Comparison of ENCODE assay signal across 8 mouse cellular contexts in the genomic region with DNA sequence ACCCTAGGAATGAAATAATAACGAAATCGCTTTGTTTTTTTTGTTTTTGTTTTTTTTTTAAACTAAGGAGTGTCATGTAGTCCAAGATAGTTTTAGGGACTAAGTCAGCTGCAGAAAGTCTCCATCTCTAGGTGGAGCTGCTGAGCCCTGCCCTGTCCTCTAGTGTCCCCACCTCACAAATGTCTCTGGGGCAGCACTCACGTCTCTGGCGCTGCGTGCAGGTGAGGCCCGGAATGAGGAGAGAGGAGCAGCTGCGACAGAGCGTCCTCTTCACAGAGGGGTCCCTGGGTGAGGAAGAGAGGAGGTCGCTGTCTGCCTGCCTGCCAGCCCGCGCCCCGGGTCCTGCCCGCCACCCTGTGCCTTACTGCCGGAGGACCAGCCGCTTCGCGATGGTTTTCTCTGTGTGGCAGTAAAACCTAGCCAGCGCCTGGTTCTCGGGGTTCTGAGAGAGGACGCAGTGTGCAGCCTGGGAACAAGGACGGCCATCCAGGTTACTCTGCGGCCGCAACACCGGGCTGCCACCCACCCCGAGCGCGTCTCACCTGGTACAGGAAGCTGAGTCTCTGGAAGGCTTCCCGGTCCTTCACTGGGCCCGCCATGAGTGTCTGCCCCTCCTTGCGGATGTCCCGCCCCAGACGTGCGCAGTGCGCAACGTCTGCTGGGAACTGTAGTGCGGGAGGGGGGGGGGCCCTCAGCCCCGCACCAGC. TPM values are rescaled to one million over a fixed set of nuclear protein-coding genes. Genes with fewer than 3 reads are reported as not detected.
DNase-seq lines count a peak whose midpoint lies in the region; ATAC-seq and TF ChIP-seq lines count a peak whose summit lies in the region.

No protein-coding gene starts in this region.

- DNase-seq in MEL (ENCODE audit: low read depth, low spot score) = peak; percentile 85
- peak; percentile 90 for DNase-seq in cerebellum, adult 9-10 months
- DNase-seq in layer of hippocampus, adult 9-10 months (ENCODE audit: low spot score) = peak; percentile 63
- DNase-seq in ovary, adult 18-20 months (ENCODE audit: low spot score) = peak; percentile 67
- DNase-seq in thymus, adult 2 months = peak; percentile 81

- peak overlapping the region; percentile 64 for H3K4me2 ChIP-seq in lung, embryonic 15.5 days

- H3K27me3 ChIP-seq in MEL (ENCODE audit: control insufficient read depth in 1 of 2, insufficient read depth in 2 of 2, low read length in 2 of 2) = no peaks in the 10 kb centered on the region
- no peaks in the 10 kb centered on the region for H3K27me3 ChIP-seq in lung, embryonic 15.5 days
- no peaks in the 10 kb centered on the region for H3K27me3 ChIP-seq in thymus, adult 2 months (ENCODE audit: control insufficient read depth, insufficient read depth, low read length)

- peaks cover 11 to 23% of the 10 kb centered on the region in 2 experiments for H3K4me1 ChIP-seq in MEL (ENCODE audit: control insufficient read depth in 1 of 2, insufficient read depth in 2 of 2, low read length in 2 of 2)
- peaks cover 15% of the 10 kb centered on the region for H3K4me1 ChIP-seq in lung, embryonic 15.5 days
- peaks cover 12% of the 10 kb centered on the region for H3K4me1 ChIP-seq in thymus, adult 2 months (replicated peaks; ENCODE audit: control insufficient read depth, insufficient read depth, low read length)

- peak overlapping the region; percentile 95 for H3K9ac ChIP-seq in MEL (ENCODE audit: control insufficient read depth, low read depth, low read length, poor library complexity, severe bottlenecking)
- H3K9ac ChIP-seq in lung, embryonic 15.5 days = peak overlapping the region; percentile 72

- under 1% methylated on average over 37 of the region's 37 CpGs for WGBS in lung, embryonic 15.5 days
- under 1% methylated on average over 37 of the region's 37 CpGs for WGBS in thymus, adult 2 months

- peak; percentile 78 to 83 for TF ChIP-seq POLR2A in MEL (IDR thresholded peaks at IDR 0.05; ENCODE audit: control insufficient read depth in 1 of 2, insufficient read depth in 1 of 2, low read depth in 1 of 2, low read length in 2 of 2, poor library complexity in 1 of 2)
- peak; percentile 87 for TF ChIP-seq POLR2A in thymus, adult 2 months (IDR thresholded peaks at IDR 0.05; ENCODE audit: control insufficient read depth, extremely low read depth, insufficient read depth, low read length, poor library complexity)

- TF ChIP-seq EP300 in MEL (IDR thresholded peaks at IDR 0.05; ENCODE audit: low read depth in 1 of 2, low read length in 2 of 2) = no peak

- peak; percentile 11 for TF ChIP-seq RAD21 in MEL (IDR thresholded peaks at IDR 0.05; ENCODE audit: low read depth, low read length)

- H3K27ac ChIP-seq in MEL (ENCODE audit: control insufficient read depth, low read depth, low read length) = peak overlapping the region; percentile 51
- H3K27ac ChIP-seq in lung, embryonic 15.5 days = peak overlapping the region; percentile 89
- H3K27ac ChIP-seq in thymus, adult 2 months (ENCODE audit: control insufficient read depth, insufficient read depth, low read length) = peak overlapping the region; percentile 62

- H3K36me3 ChIP-seq in MEL (ENCODE audit: control insufficient read depth in 1 of 2, insufficient read depth in 2 of 2, low read length in 2 of 2) = peaks cover 0 to 22% of the 10 kb centered on the region in 2 experiments; a peak in 2 of 4 replicates
- H3K36me3 ChIP-seq in lung, embryonic 15.5 days = peaks cover 29% of the 10 kb centered on the region
- H3K36me3 ChIP-seq in thymus, adult 2 months (ENCODE audit: control insufficient read depth, insufficient read depth, low read length) = peaks cover 23% of the 10 kb centered on the region

- peak; percentile 98 for ATAC-seq in frontal cortex, adult (ENCODE audit: low TSS enrichment)
- ATAC-seq in hematopoietic stem cell, adult 5-6 weeks (replicated peaks in 1 of 2; ENCODE audit: insufficient read depth in 1 of 2, low FRiP score in 2 of 2, low TSS enrichment in 1 of 2, low read depth in 1 of 2, poor library complexity in 2 of 2, severe bottlenecking in 2 of 2) = peak; percentile 63 to 78
- ATAC-seq in lung, embryonic 15.5 days (ENCODE audit: borderline replicate concordance, extremely low read depth, low FRiP score, low TSS enrichment) = peak; percentile 94

- H3K79me2 ChIP-seq in MEL (ENCODE audit: control insufficient read depth, insufficient read depth, low read length, poor library complexity) = peaks cover 5% of the 10 kb centered on the region

- peak; percentile 57 to 67 (median 64) for TF ChIP-seq CTCF in MEL (IDR thresholded peaks at IDR 0.05 in 2 of 3, conservative IDR thresholded peaks at IDR 0.05 in 1 of 3; ENCODE audit: control insufficient read depth in 1 of 3, insufficient read depth in 1 of 3, low read depth in 2 of 3, low read length in 3 of 3, poor library complexity in 1 of 3, severe bottlenecking in 1 of 3)
- peak; percentile 31; the same call in 1 of the 2 replicates for TF ChIP-seq CTCF in thymus, adult 2 months (IDR thresholded peaks at IDR 0.05; ENCODE audit: borderline replicate concordance, control insufficient read depth, extremely low read depth, insufficient read depth, low read length, poor library complexity)

- no peaks in the 10 kb centered on the region for H3K9me3 ChIP-seq in MEL (replicated peaks; ENCODE audit: insufficient read depth, low read length)
- no peaks in the 10 kb centered on the region for H3K9me3 ChIP-seq in lung, embryonic 15.5 days

- H3K4me3 ChIP-seq in MEL (ENCODE audit: control insufficient read depth in 1 of 2, insufficient read depth in 1 of 2, low read depth in 2 of 2, low read length in 2 of 2) = peak overlapping the region; percentile 85 to 88
- H3K4me3 ChIP-seq in lung, embryonic 15.5 days = peak overlapping the region; percentile 75
- peak overlapping the region; percentile 95 for H3K4me3 ChIP-seq in thymus, adult 2 months (ENCODE audit: control insufficient read depth, insufficient read depth, low read length)

TF ChIP-seq in MEL, 35 proteins besides CTCF, POLR2A, EP300 and RAD21:
- TF ChIP-seq MXI1 (IDR thresholded peaks at IDR 0.05; ENCODE audit: low read depth, low read length) = peak; percentile 32; the same call in 1 of the 2 replicates
- peak; percentile 71 for TF ChIP-seq ELF1 (IDR thresholded peaks at IDR 0.05; ENCODE audit: low read depth, low read length)
- TF ChIP-seq POLR2AphosphoS2 (IDR thresholded peaks at IDR 0.05; ENCODE audit: low read length) = peak; percentile 95
- TF ChIP-seq CHD2 (IDR thresholded peaks at IDR 0.05; ENCODE audit: low read length) = no peak
- TF ChIP-seq SIN3A (IDR thresholded peaks at IDR 0.05; ENCODE audit: low read length) = peak; percentile 42
- 0 out of 2 replicates have a peak, but pooled peaks have one; percentile 17 for TF ChIP-seq USF1 (IDR thresholded peaks at IDR 0.05; ENCODE audit: low read depth, low read length)
- TF ChIP-seq TCF12 (IDR thresholded peaks at IDR 0.05; ENCODE audit: low read depth, low read length) = peak; percentile 69
- TF ChIP-seq POLR2AphosphoS5 (IDR thresholded peaks at IDR 0.05; ENCODE audit: borderline replicate concordance, low read depth, low read length) = no peak
- TF ChIP-seq MAX (IDR thresholded peaks at IDR 0.05; ENCODE audit: low read length) = no peak
- TF ChIP-seq GABPA (IDR thresholded peaks at IDR 0.05; ENCODE audit: low read depth, low read length) = no peak
- peak; percentile 72 for TF ChIP-seq NELFE (IDR thresholded peaks at IDR 0.05; ENCODE audit: low read depth, low read length)
- peak; percentile 61 for TF ChIP-seq TBP (IDR thresholded peaks at IDR 0.05; ENCODE audit: low read depth, low read length)
- peak; percentile 31 for TF ChIP-seq SMC3 (IDR thresholded peaks at IDR 0.05; ENCODE audit: low read depth, low read length)
- 0 out of 2 replicates have a peak, but pooled peaks have one; percentile 40 for TF ChIP-seq MYC (IDR thresholded peaks at IDR 0.05; ENCODE audit: low read depth, low read length)
- peak; percentile 93 for TF ChIP-seq HCFC1 (IDR thresholded peaks at IDR 0.05; ENCODE audit: low read depth, low read length)
- TF ChIP-seq MYB (IDR thresholded peaks at IDR 0.05; ENCODE audit: low read depth, low read length) = no peak
- 0 out of 2 replicates have a peak, but pooled peaks have one; percentile 83 for TF ChIP-seq CHD1 (IDR thresholded peaks at IDR 0.05; ENCODE audit: low read depth, low read length)
- TF ChIP-seq E2F4 (IDR thresholded peaks at IDR 0.05; ENCODE audit: borderline replicate concordance, low read depth, low read length) = no peak
- TF ChIP-seq ZMIZ1 (IDR thresholded peaks at IDR 0.05; ENCODE audit: low read depth, low read length) = peak; percentile 62; the same call in 1 of the 2 replicates
- peak; percentile 87; the same call in 1 of the 2 replicates for TF ChIP-seq MAZ (IDR thresholded peaks at IDR 0.05; ENCODE audit: low read depth, low read length)
- TF ChIP-seq NRF1 (IDR thresholded peaks at IDR 0.05; ENCODE audit: insufficient read depth, low read depth, low read length, poor library complexity, severe bottlenecking) = peak; percentile 64
- TF ChIP-seq ZNF384 (IDR thresholded peaks at IDR 0.05; ENCODE audit: low read depth, low read length) = peak; percentile 82
- no peak; the same call in 1 of the 2 replicates for TF ChIP-seq ETS1 (IDR thresholded peaks at IDR 0.05; ENCODE audit: low read depth, low read length)

RNA-seq across cellular contexts. Expression of gene Rpp21, which starts 0.5 kb away (rescaled TPM):
- total RNA-seq in MEL (2012; rRNA removed) = 57.8 and 63.8 TPM in 2 replicates
- 100 to 1,000 TPM in 1 of 2 experiments, not detected in 1; 116 TPM for polyA plus RNA-seq in MEL (2012; ENCODE audit: insufficient read depth in 1 of 2, insufficient read length in 2 of 2, low read depth in 1 of 2, low replicate concordance in 2 of 2, missing spikeins in 1 of 2)
- 32.9 and 39.8 TPM in 2 replicates for total RNA-seq in hematopoietic stem cell, adult 5-6 weeks (2017)
- 177 and 178 TPM in 2 replicates for polyA plus RNA-seq in lung, embryonic 15.5 days (2015; fragmentation: Nextera tagmentation; extraction: Ambion mirVana)
- 124 and 160 TPM in 2 replicates for polyA plus RNA-seq in thymus, adult 2 months (2012; rRNA removed)

RNA-seq across cellular contexts. Expression of gene Trim39, which starts 14.7 kb away (rescaled TPM):
- total RNA-seq in MEL (2012; rRNA removed) = 9.4 and 13.5 TPM in 2 replicates
- 10 to 100 TPM in 1 of 2 experiments, not detected in 1; 16.0 TPM for polyA plus RNA-seq in MEL (2012; ENCODE audit: insufficient read depth in 1 of 2, insufficient read length in 2 of 2, low read depth in 1 of 2, low replicate concordance in 2 of 2, missing spikeins in 1 of 2)
- total RNA-seq in hematopoietic stem cell, adult 5-6 weeks (2017) = 27.0 and 28.5 TPM in 2 replicates
- polyA plus RNA-seq in lung, embryonic 15.5 days (2015; fragmentation: Nextera tagmentation; extraction: Ambion mirVana) = 15.1 and 15.8 TPM in 2 replicates
- polyA plus RNA-seq in thymus, adult 2 months (2012; rRNA removed) = 51.1 and 56.1 TPM in 2 replicates

RNA-seq across cellular contexts. Expression of gene H2-M10.2, which starts 28.9 kb away (rescaled TPM):
- total RNA-seq in MEL (2012; rRNA removed) = not detected in 2 replicates
- polyA plus RNA-seq in MEL (2012; ENCODE audit: insufficient read depth in 1 of 2, insufficient read length in 2 of 2, low read depth in 1 of 2, low replicate concordance in 2 of 2, missing spikeins in 1 of 2) = not detected
- not detected in 2 replicates for total RNA-seq in hematopoietic stem cell, adult 5-6 weeks (2017)
- 0.17 and 0.19 TPM in 2 replicates for polyA plus RNA-seq in lung, embryonic 15.5 days (2015; fragmentation: Nextera tagmentation; extraction: Ambion mirVana)
- not detected in 2 replicates for polyA plus RNA-seq in thymus, adult 2 months (2012; rRNA removed)

Comparison
In these comparisons a context has a peak if more than half of its experiments do, and no peak if none do; other contexts are left out.
1. Peak in every context shown above with its lines: DNase-seq, ATAC-seq, H3K4me3 ChIP-seq and H3K27ac ChIP-seq.